Mouse (Mus musculus): Measurements from ENCODE around the gene Tmem230. TPM values are rescaled to one million over a fixed set of nuclear protein-coding genes. Genes with fewer than 3 reads are reported as not detected.
A peak's percentile ranks its signal among the peaks of the same experiment; 100 is the strongest.
"Not testable (repeated sequence)": the region's sequence is repeated elsewhere in the genome, so short reads cannot be mapped to it uniquely, and the experiment has no call there.

Tmem230 gene
- total RNA-seq, 4 experiments from 2014 or later: 44.1 to 48.7 (median 46.3) TPM

DNA sequence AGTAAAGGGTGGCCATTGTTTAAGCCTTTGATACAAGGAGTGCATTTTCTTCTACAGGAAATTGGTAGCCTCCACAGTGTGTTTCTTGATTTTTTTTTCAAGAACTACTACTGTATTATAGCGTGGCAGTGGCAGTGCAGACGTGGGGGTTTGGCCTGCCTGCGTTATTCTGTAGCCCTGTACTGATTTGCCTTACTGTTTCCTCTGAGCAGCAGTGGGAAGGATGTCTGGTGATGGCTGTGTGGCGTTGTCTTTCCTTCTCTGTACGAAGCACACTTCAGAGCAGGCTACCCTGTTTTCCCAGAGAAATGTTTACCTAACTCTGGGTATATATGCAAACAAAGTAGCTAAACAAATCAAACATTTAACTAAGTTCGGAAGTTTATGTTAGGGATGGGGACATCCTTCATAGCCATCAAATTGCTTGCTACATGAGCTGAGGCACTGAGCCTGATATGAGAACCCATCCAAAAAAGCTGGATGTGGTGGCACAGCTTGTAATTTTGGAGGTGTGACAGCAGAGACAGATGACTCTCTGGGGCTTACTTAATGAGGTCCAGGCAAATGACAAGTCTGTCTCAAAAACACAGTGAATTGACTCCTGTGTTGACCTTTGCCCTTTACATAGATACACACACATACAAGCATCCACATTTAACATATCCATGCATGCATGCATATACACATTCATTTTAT lies 25.2 kb upstream of the Tmem230 start:
- DNase-seq: no peak

DNA sequence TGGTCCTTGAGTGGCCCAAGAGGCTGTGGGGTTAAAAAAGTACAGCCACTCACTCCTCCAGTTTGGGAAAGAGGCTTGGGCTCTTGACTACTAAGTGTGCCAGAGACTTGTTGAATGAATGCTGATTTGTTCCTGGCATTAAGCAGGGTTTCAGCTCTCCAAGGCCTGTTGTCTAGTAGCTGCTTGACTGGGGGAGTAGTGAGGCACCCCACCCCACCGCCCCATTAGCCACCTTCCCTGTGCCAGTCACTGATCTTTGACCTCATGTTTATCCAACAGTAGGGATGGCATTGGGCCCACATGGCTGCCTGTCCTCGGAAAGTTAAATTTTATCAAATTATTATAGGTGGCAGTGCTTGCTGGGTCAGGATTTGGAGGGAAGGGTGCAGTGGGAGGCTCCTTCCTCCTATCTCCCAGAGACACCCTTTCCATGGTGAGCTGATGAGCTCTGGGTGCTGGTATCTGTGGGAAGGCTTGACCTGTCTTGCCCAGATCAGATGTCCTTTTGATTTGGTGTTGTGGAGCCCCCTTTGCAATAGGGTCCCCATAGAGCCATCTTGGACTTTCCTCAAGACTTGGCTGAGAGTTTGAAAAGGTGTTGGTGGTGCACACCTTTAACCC lies 22.8 kb upstream of the Tmem230 start:
- no peak for DNase-seq

DNA sequence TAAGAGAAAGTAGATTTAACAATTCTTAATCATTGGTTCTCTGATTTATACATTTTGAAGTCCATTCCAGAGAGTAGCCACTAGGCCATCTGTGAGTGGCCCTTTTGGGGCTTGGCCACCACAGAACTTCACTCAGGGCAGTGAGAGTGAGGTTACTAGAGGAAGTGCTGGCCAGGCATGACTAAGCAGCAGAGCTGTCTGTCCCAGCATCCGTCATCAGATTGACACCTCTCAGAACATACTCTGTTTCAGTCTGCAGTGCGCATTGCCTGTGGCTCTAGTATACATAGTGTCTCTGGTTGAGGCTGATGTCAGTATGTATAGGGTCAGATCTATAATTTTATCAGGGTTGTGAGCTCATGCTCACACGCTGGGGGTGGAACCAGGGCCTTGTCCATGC lies 21.6 kb upstream of the Tmem230 start:
- no peak for DNase-seq

DNA sequence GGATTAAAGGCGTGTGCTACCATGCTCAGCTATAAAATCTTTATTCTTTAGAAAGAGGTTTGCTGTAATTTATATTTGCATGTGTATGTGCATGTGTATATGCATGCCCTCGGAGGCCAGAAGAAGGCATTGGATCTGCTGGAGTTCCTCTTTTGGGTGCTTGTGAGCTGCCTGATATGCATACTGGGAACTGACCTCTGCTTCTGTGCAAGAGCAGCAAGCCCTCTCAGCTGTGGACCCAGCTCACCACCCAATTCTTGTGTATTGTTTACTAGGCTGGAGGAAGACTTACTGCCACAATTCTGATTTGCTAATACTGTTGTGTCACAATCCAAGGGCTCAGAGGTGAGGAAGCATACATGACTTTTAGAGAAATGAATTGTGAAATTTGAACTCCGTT lies 18.5 kb upstream of the Tmem230 start:
- no peak for DNase-seq

DNA sequence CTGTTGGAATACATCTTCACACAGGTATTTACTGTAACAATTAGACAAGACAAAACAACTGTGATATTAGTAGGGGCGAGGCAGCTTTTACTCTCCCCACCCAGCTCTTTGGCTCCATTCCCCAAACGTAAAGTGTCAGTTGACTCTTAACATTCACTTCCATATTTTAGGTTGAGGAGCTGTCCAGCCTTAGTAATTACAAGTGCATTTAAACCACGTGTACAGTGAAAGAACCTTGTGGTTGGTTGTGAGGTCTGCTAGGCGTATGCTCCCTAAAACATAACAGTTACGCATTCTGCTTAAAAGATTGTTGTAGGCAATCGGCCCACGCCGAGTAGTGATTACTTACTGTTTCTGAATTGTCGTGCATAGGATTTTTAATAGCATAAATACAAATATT lies 17.6 kb upstream of the Tmem230 start:
- DNase-seq: no peak

DNA sequence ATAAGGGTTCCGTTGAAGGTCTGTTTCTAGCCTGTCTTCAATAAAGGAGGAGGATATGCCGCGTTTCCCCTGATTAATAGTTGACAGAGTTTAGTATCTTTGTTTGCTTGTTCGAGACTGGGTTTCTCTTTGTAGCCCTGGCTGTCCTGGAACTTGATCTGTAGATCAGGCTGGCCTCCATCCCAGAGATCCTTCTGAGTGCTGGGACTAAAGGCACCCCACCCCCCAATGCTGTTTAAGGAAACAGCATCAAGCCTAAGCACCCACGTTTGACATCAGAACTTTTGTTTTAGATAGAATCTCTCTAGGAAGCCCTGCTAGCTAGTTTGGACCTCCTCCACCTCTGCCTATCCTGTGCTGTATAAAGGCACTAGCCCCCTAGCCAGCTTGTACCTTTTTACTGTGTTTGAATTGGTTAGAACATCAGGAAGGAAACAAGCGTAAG lies 16.7 kb upstream of the Tmem230 start:
- no peak for DNase-seq

DNA sequence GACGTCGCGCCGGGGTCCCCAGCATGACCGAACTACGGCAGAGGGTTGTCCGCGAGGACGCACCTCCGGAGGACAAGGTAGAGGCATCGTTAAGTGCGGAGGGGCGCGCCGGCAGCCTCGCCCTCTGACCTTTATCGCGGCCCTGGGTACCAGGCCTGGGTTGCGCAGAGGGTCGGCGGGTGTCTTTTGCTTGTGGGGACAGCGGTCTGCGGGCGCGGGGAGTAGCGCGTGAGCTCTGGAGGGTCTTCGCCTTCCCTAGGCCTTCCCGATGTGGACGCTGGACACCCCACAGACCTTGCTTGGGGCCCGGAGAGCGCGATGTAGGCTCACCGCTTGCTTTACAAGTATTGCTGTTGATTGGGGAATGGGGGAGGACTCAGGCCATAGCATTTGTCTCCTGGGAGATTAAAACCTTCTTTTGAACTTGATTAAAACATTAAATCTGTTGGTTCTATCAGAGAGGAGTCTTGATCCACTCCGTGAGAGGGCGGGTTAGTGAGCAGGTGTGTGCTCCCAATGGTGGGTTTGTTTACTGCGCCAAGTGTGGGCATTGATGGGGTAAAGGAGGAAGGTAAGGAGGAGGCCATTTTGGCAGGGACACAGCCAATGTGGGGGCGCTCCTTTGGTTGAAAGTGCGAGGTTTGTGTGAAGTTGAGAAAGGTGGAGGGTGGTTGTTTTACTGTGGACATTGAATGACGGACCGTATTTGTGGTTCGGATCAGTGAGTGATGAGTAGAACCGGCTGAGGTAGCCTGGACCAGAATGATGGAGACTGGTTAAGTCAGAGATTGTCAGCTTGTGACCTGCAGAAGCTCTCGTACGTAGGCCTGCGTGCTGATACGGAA lies 16.0 kb upstream of the Tmem230 start:
- no peak for DNase-seq

DNA sequence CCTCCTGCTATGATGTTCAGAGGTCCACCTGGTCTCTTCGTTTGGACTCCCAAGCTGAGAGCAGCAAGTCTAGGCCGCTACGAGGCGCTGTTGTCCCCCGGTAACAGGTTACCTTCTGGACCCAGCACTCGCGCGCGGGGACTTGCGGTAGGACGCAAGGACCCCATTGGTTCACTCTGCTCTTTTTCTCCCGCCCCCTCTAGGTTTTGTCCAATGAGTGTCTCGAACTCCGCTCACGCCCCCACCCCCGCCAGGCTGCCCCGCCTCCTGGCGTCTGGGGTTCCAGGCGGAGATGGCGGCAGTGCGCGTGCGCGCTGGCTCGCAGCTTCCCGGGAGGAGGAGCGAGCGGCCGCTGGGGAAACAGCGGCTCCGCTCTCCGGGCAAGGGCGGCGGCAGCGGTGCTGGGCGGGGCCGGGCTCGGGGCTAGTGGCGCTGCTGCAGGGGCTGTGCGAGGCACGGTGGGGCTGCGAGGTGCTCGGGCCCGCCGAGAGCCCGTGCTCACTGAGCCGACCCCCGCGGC lies 15.3 kb upstream of the Tmem230 start, which contains the start of gene Cds2:
TSS of gene Cds2 (plus strand) at position 270 of the 520 bp plus-strand sequence.
- peak; percentile 98 for DNase-seq

DNA sequence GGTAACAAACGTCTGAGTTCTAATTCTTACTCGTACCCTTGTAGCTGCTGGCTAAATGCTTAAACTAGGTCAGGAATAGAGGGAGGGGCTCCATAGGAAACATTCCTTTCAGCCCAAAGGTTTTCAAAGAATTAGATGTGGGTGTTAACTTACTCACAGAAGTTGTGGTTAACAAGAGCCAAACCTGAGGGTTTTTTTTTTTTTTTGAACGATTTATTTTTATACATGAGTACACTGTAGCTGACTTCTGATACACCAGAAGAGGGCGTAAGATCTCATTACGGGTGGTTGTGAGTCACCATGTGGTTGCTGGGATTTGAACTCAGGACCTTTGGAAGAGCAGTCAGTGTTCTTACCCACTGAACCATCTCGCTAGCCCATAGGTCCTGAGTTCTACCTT lies 14.6 kb upstream of the Tmem230 start:
- no peak for DNase-seq

DNA sequence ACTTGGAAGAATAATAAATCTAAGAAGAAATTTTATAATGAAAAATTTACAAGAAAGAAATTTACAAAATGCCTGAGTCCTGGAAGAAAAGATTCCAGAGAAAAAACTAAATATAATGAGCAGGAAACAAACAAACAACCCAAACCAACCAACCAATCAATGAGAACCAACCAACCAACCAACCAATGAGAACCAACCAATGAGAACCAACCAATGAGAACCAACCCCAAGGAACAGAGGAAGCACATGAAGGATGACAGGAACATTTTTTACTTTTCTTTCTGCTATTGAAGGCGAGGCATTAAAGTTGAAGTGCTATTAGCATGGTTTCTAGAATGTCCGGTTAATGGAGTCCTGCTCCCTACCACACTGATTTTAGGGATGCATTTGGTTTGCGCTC lies 13.0 kb upstream of the Tmem230 start:
- DNase-seq: no peak

DNA sequence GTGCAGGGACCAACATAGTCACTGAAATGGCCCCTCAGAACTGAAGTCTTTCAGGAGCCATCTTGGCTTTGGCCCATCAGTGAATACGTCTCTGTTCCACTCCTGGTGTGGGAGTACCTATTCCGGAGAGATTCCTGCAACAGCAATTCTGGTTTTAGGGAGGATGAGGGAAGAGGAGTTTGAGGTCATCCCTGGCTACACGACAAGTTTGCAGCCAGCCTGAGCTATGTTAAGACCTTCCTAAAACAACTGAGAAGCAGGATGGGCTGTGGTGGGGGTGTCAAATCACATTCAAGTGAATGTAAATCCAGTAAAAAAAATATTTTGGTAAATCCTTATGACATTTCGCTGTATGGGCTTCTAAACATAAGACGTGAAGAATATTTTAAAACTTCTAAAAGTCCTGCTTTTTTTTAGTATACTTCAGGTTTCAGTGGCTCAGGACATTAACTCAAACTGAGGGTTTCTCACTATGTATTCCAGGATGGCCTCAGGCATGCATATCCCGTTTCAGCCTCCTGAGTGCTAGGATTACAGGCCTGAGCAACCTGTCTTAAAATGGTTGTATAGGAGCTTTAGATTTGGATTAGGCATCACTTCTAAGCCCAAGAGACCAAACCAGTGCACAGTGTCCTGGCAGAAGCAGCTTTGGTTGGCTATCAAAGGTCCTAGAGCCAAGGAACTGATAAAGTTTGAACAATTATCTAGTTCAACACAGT lies 9.9 kb upstream of the Tmem230 start:
- DNase-seq: no peak

DNA sequence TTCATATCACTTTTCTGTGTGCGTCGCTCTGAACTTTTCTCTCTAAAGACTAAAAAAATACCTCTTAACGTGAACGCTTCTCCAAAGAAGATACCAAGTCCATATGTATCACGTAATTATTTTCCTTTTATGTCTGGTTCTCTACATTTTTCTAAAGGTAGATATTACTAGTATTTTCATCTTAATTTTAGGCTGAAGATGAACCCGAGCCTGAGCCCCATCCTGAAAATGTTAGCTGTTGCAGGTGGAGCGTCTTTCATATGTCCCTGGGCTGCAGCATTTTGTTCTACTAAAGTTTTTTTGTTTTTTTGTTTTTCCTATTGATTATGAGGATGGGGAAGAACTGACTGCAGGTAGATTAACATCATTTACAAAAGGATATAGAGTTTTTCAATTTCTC lies 6.0 kb upstream of the Tmem230 start:
- no peak for DNase-seq

DNA sequence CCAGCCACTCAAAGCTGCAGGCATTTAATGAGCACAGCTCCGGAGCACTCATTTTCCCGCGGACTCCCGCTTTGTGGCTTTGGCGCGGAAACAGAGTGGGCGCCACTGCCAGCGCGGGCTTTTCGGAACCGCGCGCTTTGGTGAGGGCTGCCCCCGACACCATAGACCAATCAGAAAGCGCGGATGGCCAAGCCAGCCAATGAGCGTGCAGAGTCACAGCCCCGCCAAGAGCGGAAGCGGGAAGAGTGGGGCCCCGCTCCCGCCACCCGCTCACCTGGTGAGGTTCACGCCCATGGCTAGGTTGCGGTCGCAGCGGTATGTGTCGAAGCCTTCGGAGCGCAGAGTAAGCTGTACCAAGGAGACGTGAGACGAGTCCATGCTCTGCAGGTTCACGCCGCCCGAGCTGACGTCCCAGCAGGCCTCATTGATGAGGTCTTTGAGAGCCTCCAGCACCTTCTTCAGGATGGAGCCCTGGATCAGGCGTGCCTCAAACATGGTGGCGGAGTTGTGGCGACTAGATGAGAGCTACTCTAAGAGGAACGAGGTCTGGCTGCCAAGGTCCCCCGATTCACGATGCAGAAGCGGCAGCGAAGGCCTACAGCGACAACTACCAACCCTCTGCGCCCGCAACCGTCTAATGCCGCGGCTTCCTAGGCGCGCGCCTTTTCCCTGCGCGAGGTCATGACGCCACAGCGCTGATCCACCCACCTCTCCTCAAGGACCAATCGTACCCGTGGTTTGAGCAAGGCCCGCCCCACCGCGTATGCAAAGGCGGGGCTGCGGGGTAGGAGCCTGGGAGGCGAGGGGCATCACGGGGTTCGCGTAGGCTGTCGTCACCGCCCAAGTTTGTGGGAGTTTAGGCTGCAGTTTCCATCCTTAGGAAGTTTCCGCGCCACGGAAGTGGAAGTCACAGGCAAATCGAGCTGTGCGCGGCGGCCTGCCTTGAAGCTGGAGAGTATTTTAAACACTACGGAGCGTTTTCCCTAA lies 5.2 kb upstream of the Tmem230 start, which contains the start of gene Pcna:
TSS of gene Pcna (minus strand) at position 773 of the 987 bp plus-strand sequence.
- DNase-seq: peak; percentile 98

DNA sequence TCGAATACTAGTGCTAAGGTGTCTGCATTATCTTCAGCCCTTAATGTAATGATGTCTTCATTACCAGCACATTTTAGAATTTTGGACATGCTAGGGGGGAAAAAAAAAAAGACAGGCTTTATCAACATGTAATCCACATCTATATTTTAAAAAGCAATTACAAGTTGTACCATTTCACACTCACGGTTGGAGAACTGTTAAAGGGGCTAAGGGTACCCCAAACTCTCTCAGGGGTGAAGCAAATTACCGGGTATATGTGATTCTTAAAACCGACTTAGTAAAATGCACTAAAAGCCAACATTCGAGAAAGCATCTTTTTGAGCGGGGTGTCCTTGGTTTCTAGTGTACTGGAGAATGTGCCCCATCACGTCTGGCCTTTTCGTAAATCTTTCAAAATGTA lies 4.3 kb upstream of the Tmem230 start:
- DNase-seq: no peak

DNA sequence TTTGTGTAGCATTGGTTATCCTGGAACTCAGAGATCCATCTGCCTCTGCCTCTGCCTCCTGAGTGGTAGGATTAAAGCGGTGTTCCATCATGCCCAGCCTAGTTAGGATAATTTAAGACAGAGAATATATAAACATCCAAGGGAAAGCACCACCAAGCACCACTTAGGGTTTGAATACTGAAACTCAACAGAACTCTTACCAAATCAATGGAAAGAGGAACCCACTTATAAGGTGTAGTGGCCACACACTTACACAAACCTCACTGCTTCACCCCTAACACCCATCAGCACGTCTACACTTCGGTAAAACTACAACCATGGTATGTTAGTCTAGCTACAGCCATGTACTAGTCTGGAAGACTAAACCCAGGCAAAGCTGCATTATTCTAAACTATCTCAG lies 4.2 kb downstream of the Tmem230 start:
- no peak for DNase-seq

DNA sequence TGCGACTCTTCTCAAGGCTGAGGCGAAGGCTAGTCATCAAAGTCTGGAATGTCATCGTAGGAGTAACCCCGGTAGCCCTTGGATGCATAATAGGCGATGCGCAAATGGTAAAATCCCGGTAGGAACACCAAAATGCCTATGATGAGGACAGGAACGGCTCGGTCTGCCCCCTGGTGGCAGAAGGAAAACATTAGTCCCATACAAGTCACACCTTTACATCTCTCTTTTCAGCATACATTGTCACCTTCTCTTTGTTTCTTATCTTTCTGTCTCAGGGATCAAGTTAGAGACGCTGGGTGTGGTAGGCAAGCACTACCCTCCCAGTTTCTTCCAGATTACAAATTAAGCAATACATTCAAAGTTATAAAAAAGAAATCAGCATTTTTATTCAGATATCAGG lies 7.2 kb downstream of the Tmem230 start:
- DNase-seq: peak; percentile 42

DNA sequence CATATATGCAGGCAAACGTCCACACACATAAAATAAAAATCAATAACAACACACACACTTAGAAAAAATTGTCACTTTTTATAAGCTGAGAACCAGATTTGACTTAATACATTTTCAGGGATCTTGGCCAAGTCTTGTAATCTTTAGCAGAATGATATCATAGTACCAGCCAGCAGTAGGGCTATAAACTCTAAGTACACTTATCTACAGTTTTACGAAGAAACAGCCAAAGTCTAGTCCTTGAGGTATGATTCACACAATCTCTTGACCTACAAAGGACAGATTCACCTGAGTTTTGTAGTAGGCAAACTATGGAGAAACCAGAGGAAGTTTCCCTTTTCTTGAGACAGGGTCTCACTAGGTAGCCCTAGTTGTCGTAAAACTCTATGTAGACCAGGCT lies 8.2 kb downstream of the Tmem230 start:
- not testable (repeated sequence) for DNase-seq

DNA sequence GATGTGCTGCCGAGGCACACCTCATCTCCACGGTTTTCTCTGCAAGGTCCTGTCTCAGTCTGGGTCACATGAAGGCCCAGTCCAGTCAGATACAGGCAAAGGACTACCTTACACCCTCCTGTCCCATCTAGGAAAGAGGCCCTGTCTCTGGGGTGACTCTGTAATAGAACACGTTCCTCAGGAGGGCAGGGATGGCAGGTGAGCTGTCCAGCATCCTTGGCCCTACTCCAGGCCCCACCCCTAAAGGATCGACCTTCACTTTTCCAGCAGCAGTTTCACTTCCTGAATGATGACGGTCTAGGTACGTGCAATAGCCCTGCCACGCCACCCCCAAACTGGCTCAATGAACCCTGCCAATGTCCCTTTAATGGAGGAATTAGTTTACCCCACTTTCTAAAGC lies 11.6 kb downstream of the Tmem230 start:
- DNase-seq: no peak

DNA sequence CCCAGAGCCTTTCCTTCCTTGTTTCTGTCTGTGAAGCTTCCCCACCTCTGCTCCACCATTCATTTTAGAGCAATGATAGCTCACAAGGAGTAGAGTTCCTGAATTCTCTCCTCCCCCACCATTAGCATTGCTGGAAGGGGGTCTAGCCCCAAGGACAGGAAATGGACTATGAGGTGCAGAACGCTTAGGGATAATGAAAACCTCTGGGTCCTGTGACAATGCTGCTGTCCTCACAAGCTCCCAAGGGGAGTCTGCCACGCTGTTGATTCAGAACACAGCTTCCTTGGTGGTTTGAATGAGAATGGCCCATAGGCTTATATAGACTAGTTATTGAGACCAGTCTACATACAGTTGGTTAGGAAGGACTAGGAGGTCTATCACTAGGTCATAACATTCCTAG lies 12.3 kb downstream of the Tmem230 start:
- no peak for DNase-seq

DNA sequence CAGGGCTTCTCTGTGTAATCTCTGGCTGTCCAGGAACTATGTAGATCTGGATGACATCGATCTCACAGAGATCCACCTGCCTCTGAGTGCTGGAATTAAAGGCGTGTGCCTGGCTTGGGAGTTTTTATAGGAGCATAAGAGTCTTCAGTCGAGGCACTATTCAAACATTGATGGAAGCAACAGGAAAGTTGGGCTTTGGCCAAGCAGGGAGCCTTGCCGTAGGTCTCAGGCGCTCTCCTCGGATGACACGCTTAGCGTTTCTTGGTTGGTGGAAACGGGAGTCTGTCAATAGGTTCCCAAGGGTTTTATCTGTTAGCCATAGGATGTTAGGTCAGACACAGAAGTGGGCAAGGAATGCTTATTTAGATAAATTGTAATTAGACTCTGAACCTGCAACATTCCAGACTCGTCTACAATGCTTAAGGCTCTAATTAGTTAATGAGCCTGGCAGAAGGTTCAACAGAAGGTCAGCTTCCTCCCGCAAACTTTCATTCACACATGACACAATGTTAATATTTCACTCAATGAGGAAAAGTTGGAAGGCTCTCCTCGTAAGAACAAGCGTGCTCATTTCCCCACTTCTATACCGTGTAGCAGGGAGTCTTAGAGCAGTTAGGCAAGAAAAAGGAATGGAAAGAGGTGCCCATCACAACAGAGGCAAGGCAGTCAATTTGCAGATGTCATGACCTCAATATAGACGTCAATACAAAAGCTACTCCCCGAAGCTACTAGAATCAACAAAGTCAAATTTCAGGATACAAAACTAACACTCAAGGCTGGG lies 13.4 kb downstream of the Tmem230 start:
- DNase-seq: no peak

All from adrenal gland, adult 8-10 months (tissue).